Mouse (Mus musculus): Measurements from ENCODE around the gene Cep57. TPM values are rescaled to one million over a fixed set of nuclear protein-coding genes. Genes with fewer than 3 reads are reported as not detected.

The Cep57 gene
- polyA plus RNA-seq, 1 experiment from 2014 or later, result 72.8 TPM

- Histone ChIP-seq H3K36me3 (replicated peaks) (peaks cover 21% of the 10 kb centered on the region), H3K4me3 (replicated peaks) (no peak overlapping the region), H3K27ac (no peak overlapping the region), H3K9ac (no peak overlapping the region), H3K4me1 (no peaks in the 10 kb centered on the region), H3K27me3 (no peaks in the 10 kb centered on the region), H3K9me3 (no peaks in the 10 kb centered on the region), H3K4me2 (no peak overlapping the region)
- no peak for ATAC-seq (ENCODE audit: low FRiP score)
- WGBS, result 96% methylated on average over 1 of the region's 1 CpGs
Observed at GRCm38 (mm10) chr9:13781985-13782384, 44.9 kb downstream of the Cep57 start.

- H3K4me1 ChIP-seq, result no peaks in the 10 kb centered on the region
- no peaks in the 10 kb centered on the region for H3K36me3 ChIP-seq (replicated peaks)
- no peak for ATAC-seq (ENCODE audit: low FRiP score)
- no peak overlapping the region for H3K27ac ChIP-seq
- no peak overlapping the region for H3K9ac ChIP-seq
- H3K4me2 ChIP-seq, result no peak overlapping the region
- H3K4me3 ChIP-seq (replicated peaks), result no peak overlapping the region
- H3K27me3 ChIP-seq, result no peaks in the 10 kb centered on the region
- 91% methylated on average over 1 of the region's 1 CpGs for WGBS
- no peaks in the 10 kb centered on the region for H3K9me3 ChIP-seq
Observed at GRCm38 (mm10) chr9:13774732-13775131, 52.2 kb downstream of the Cep57 start.

- Histone ChIP-seq H3K36me3 (replicated peaks) (no peaks in the 10 kb centered on the region), H3K4me1 (0 out of 2 replicates have a peak, but pooled peaks cover 9% of the 10 kb centered on the region), H3K4me2 (no peak overlapping the region), H3K27me3 (no peaks in the 10 kb centered on the region), H3K9me3 (no peaks in the 10 kb centered on the region), H3K9ac (no peak overlapping the region), H3K4me3 (replicated peaks) (no peak overlapping the region), H3K27ac (0 out of 2 replicates have a peak overlapping the region, but pooled peaks have one; percentile 2)
- WGBS, result 87% methylated on average over 7 of the region's 7 CpGs
- no peak for ATAC-seq (ENCODE audit: low FRiP score)
Observed at GRCm38 (mm10) chr9:13766570-13766969, 60.3 kb downstream of the Cep57 start.

- Histone ChIP-seq H3K4me3 (replicated peaks) (no peak overlapping the region), H3K9me3 (no peaks in the 10 kb centered on the region), H3K4me1 (0 out of 2 replicates have a peak, but pooled peaks cover 9% of the 10 kb centered on the region), H3K27ac (no peak overlapping the region), H3K9ac (no peak overlapping the region), H3K4me2 (no peak overlapping the region), H3K36me3 (replicated peaks) (no peaks in the 10 kb centered on the region), H3K27me3 (no peaks in the 10 kb centered on the region)
- ATAC-seq (ENCODE audit: low FRiP score), result no peak
- WGBS, result 58% methylated on average over 2 of the region's 2 CpGs
Observed at GRCm38 (mm10) chr9:13765624-13766023, 61.3 kb downstream of the Cep57 start.

- H3K27me3 ChIP-seq, result no peaks in the 10 kb centered on the region
- H3K4me3 ChIP-seq (replicated peaks), result no peak overlapping the region
- H3K9ac ChIP-seq, result no peak overlapping the region
- no peak for ATAC-seq (ENCODE audit: low FRiP score)
- 97% methylated on average over 3 of the region's 3 CpGs for WGBS
- no peak overlapping the region for H3K4me2 ChIP-seq
- H3K27ac ChIP-seq, result no peak overlapping the region
- no peaks in the 10 kb centered on the region; the same call in 1 of the 2 replicates for H3K9me3 ChIP-seq
- H3K4me1 ChIP-seq, result 0 out of 2 replicates have a peak, but pooled peaks cover 2% of the 10 kb centered on the region
- no peaks in the 10 kb centered on the region for H3K36me3 ChIP-seq (replicated peaks)
Observed at GRCm38 (mm10) chr9:13760430-13760829, 66.5 kb downstream of the Cep57 start.

Other genes starting within 250 kb of the Cep57 start
- 70.0 and 72.3 TPM in 2 replicates for gene Mtmr2, start 78.7 kb downstream of the Cep57 start, polyA plus RNA-seq (2016; fragmentation: Nextera tagmentation; extraction: Ambion mirVana)
- gene Fam76b, start 609 bp upstream of the Cep57 start, polyA plus RNA-seq (2016; fragmentation: Nextera tagmentation; extraction: Ambion mirVana), result 34.5 and 34.6 TPM in 2 replicates